In the genomic region with DNA sequence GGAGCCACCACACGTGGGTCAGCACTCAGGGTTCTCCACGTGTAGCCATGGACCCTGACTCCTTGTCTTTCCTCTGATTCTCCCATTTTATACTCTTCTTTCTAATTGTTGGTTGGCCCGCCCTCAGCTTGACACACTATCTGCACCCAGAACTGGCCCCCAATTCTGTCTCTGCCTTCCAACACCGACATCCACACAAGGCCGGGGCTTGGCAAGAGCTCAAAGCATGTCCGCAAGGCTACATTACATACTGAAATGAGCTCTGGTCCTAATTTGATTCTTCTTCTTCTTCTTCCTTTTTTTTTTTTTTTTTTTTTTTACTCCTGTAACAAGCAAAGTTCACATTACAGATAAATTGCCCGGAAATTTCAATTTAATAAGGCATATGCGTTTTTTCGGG, we compare ENCODE assay signal across 20 mouse cellular contexts. TPM values are rescaled to one million over a fixed set of nuclear protein-coding genes. Genes with fewer than 3 reads are reported as not detected.
DNase-seq lines count a peak whose midpoint lies in the region; TF ChIP-seq lines count a peak whose summit lies in the region.
"Had no signal": no experiment of that assay in that cellular context is flagged by ENCODE, and none has a peak within 500 bp of the region (broad histone marks: within the 10 kb centered on the region; RNA-seq: fewer than 3 reads in every experiment).

No protein-coding gene starts in this region.

- H3K4me1 ChIP-seq in lung, adult 2 months (ENCODE audit: control insufficient read depth, insufficient read depth, low read length) = no peaks in the 10 kb centered on the region
- H3K4me1 ChIP-seq: embryonic facial prominence, embryonic 12.5 days; midbrain, embryonic 10.5 days; neural tube, embryonic 12.5 days had no signal

- peak; percentile 9 for DNase-seq in adrenal gland, postnatal 25 days
- no peak for DNase-seq in adrenal gland, adult 8-10 months
- DNase-seq in gastrocnemius, adult 18-20 months (ENCODE audit: low spot score) = peak; percentile 15
- no peak for DNase-seq in gastrocnemius, postnatal 14 days
- peak; percentile 9 for DNase-seq in lung, postnatal 10 days
- no peak for DNase-seq in lung, adult 2 months
- no peak for DNase-seq in right cerebral cortex, adult 18-20 months
- DNase-seq: embryo, embryonic 11 days; kidney, adult 8-10 months; kidney, postnatal 10 days; layer of hippocampus, postnatal 36 days; liver; lung, embryonic 14.5 days; right cerebral cortex, postnatal 4 days; thymus, adult 18-20 months; thymus, postnatal 25 days had no signal

- TF ChIP-seq CTCF in lung, adult 2 months (IDR thresholded peaks at IDR 0.05; ENCODE audit: insufficient read depth, low read length) = no peak

- no peak overlapping the region for H3K4me3 ChIP-seq in lung, adult 2 months (replicated peaks; ENCODE audit: extremely low read depth, low read depth, low read length)
- H3K4me3 ChIP-seq: embryonic facial prominence, embryonic 12.5 days; midbrain, embryonic 10.5 days; myocyte; neural tube, embryonic 12.5 days had no signal

- intact Hi-C loops in gastrocnemius, postnatal 14 days (cut with DNase I; ENCODE audit: low total_unique reads) = no loop called here

- 74% methylated on average over 9 of the region's 9 CpGs for WGBS in lung, adult 2 months

- no peak for TF ChIP-seq POLR2A in lung, adult 2 months (IDR thresholded peaks at IDR 0.05; ENCODE audit: borderline replicate concordance, extremely low read depth, low read depth, low read length)

RNA-seq across cellular contexts. Expression of a gene that starts 59.8 kb away (rescaled TPM):
- 153 and 194 TPM in 2 replicates for total RNA-seq in adrenal gland, postnatal 25 days (2021)
- 100 to 1,000 TPM; 183 to 208 (median 201) TPM for total RNA-seq in adrenal gland, adult 8-10 months (2022)
- total RNA-seq in gastrocnemius, adult 18-20 months (2021) = 100 to 1,000 TPM; 144 to 149 TPM
- 100 to 1,000 TPM; 158 to 164 TPM for total RNA-seq in gastrocnemius, postnatal 14 days (2021)
- 90.7 and 130 TPM in 2 replicates for polyA plus RNA-seq in lung, adult 2 months (2012; rRNA removed)

Comparison
In these comparisons a context has a peak if more than half of its experiments do, and no peak if none do; other contexts are left out.
1. DNase-seq: peak in adrenal gland, postnatal 25 days (single experiment), gastrocnemius, adult 18-20 months (single experiment) and lung, postnatal 10 days (single experiment); none in adrenal gland, adult 8-10 months (single experiment), gastrocnemius, postnatal 14 days (single experiment), lung, adult 2 months (single experiment) and right cerebral cortex, adult 18-20 months (single experiment).